Mouse (Mus musculus) testis, postnatal 10 days (tissue): ENCODE data around the gene Ift81.

Experiments
- DNase-seq: peaks from one replicate; pipeline ENCODE4 v3.0.0; 2021; ENCODE audit warnings: low spot score

Ift81 gene

DNA sequence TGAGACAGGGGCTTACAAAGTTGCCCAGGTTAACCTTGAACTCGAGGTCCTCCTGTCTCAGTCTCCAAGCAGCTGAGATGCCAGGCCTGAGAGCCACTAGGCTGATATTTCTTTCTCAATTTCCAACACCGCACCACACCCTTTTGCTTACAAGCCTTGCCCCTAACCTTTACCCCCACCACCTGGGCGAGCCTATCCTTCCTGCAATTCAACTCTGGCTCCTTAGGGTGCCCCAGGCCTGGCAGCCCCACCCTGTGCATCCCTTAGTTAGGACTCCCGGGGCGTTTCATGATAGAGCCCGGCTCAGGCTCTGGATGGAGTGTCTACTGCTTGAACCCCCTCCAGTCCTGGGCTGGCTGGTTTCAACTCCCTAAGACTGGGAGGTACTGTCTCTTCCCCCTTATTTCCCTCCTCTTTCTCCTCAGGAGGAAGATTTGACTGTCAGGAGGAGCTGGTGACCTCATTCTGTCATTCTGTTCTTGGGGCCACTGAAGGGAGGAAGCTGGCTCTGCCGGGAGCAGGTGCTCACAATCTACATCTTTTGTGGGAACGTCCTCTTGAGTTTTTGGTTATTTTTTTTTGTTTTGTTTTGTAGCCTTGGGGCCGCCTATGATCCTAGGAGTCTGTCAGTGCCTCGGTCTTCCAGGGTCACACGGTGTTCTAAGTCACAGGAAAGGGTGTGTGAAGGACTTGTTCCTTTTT, 98.1 kb downstream of the Ift81 start:
- DNase-seq: peak; percentile 36

DNA sequence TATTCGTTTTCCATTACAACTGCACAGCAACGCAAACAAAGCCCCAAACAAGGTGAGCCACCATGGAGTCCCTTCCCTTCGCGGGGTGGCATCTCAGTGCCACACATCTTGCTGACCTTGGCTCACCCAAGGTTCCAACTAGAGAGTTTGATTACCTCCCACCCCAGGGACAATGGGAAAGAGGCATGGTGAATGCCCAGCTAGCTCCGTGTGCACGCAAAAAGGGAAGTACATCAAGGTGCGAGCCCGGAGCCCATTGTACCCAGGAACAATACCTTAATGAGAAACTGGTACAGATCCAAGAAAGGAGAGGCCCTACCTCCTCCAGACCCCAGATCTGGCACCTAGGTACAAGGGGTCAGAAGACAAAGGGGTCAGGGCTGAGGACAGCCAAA, 100.2 kb downstream of the Ift81 start:
- DNase-seq: no peak

DNA sequence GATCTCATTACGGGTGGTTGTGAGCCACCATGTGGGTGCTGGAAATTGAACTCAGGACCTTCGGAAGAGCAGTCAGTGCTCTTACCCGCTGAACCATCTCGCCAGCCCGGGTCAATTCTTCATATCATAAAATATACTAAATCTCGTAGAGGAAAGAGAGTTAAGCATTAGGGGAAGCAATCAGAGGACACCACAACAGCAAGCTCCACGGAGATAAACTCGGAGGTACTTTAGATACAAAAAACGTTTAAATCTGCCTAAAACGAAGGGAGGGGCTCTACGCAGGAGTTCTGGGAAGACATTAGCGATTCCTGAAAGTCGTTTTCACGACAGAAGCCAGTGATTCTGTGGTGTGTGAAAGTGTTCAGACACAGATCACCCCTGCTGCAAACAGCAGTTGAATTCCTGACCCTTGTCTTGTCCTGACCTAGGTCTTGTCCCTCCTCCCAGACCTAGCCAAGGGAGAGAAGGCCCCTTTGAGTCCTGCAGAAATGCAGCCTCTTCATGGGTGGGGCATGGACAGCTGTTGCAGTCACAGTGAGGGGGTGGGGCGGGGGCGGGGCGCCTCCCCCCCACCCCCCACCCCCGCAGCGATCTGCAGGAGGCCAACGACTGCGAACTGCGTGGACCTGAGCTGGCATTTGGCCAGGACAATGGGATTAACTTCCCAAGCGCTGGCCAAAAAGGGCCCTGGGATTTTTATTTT, 100.7 kb downstream of the Ift81 start:
- DNase-seq: no peak

DNA sequence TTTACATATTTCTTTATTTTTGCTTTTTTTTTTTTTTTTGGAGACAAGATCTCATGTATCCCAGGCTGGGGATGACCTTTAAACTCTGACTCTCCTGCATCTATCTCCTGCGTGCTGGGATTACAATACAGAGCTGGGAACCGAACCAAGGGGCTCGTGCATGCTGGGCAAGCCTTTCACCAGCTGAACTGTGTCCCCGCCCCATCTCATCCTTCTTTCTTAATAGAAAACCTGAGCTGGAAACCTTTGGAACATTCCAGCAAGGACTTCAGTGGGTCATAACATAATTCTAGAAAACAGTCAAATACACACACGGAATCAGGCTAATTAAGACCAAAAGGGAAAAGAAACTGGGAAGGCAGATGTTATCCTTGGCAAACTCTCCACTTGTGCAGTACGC, 102.3 kb downstream of the Ift81 start:
- DNase-seq: no peak

DNA sequence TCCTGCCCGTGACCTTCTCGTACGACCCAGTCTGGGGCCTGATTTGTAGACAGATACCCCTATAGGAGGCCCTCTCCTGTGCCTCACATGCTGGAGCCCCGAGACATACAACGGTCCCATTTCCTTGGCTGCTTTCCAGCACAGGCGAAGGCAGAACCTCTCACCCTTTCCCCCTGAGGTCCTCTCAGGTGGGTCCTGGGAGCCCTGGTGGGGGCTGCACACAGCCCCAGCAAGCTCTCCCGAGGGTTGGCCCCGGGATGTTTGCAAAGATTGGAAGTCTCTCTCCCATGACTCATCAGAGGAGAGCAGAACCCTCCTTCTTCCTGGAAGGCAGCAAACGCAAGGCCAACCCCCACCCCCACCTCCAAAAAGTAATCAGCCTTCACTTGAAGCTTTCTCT, 102.9 kb downstream of the Ift81 start:
- DNase-seq: no peak

DNA sequence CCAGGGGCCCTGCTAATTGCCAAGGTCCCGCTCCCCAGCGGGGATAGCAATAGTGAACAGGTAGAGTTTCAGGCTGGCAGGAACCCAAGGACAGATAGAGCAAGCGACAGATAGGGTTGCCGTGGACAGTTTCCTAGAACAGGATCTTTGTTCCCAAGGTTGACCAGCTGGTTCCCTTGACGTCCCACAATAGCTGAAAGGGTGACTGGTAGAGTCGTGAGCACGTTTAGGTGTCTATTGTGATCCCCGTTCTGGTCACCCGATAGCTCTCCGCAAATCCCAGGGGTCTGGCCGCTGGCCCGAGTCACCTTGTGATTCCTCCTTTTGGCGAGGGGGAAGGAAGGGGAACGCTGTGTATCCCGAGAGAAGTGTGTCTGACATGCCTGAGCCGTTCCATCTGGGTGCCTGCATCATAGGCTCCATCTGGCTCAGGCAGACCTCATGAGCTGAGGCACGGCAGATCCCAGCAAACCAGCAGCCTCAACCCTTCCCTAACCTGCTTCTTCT, 103.6 kb downstream of the Ift81 start:
- DNase-seq: peak; percentile 72

DNA sequence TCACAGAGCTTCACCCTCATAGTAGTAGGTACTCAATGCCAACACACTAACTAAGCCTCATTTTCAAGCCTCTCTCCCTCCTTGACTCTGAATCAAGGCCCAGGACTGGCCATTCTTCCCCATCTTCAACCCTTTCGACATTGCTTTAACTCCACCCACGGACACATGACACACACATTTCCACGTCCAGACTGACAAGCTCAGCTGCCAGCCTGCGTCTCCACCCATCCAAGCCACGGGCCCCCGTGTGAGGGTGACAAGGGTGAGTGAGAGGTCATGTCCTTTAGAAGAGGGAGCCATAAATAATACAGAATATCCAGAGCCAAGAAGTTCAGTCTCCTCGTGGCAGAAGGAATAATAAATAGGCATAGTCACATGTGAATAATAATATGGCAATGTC, 104.7 kb downstream of the Ift81 start:
- DNase-seq: no peak

DNA sequence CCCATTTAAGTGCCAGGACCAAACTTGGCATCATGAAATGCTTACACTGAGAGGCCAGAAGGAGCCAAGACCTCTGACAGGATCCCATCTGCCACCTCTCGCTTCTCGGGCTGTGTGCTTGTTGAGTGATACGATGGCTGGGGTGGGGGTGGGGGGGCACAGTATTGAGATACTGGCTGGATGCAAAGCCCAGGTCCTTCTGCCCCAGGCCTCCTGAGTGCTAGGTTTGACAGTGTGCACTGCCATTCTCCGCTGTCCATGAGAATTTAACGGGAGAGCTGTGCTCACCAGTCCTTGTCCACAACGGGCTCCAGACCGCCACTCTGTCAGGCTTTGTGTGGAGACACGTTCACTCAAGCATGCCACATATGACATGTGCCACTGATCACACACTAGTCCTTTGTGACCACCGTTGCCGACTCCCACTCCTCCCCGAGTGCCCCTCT, 105.4 kb downstream of the Ift81 start:
- DNase-seq: no peak

DNA sequence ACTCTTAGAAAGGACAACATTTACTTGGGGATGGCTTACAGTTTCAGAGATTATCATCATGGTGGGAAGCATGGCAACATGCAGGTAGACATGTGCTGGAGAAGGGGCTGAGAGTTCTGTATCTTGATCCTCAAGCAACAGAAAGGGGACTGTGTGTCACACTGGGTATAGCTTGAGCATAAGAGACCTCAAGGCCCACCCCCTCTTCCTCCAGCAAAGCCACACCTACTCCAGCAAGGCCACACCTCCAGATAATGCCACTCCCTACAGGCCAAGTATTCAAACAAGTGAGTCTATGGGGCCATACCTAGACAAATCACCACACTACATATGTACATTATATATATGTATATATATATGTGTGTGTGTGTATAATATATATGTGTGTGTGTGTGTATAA, 106.9 kb downstream of the Ift81 start:
- no peak for DNase-seq

DNA sequence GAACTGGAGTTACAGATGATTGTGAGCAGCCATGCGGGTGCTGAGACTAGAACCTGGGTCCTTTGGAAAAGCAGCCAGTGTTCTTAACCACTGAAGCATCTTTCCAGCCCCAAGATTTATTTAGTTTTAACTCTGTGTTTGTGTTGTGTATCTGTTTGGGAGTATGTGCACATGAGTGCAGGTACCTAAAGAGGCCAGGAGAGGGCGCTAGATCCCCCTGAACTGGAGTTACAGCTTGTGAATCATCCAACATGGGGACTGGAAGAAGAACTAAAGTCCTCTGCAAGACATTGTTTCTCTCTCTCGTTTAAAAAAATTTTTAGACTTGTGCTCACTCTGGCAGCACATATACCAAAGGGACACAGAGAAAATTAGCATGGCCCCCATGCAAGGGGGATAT, 107.9 kb downstream of the Ift81 start:
- DNase-seq: no peak

DNA sequence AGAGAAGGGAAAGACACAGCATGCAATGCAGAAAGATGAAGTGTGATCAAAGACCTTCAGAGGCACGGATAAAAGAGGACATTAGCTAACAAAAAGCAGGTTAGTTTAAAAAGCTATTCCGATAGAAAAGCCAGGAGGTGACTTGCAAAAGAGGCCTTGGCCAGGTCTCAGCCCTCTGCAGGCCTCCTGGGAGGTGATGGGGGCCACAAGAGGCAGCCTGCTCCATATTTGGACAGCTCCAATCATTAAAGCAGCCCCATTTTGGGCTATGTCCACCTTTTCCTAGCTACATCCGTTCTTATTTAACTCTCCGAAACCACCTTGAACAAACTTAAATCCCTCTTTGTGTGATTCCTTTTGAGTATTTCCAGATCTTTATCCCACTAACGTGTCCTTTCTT, 108.8 kb downstream of the Ift81 start:
- DNase-seq: no peak

DNA sequence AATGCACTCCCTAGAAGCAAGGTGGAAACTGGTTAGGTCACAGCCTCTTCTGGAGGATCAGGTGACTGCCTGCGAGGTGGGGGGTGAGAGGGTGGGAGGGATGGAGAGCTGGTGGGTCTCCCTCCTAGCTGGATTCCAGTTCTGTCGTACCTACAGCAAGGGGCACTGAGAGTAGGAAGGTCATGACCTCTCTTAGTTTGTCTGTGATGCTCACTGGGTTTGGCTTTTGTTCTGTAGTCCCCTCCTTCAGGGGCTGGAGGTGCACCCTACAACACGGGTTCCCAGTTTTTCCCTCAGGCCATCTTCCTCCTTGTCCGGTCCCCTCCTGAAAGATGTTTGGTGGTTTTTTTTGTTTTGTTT, 110.6 kb downstream of the Ift81 start:
- DNase-seq: no peak

DNA sequence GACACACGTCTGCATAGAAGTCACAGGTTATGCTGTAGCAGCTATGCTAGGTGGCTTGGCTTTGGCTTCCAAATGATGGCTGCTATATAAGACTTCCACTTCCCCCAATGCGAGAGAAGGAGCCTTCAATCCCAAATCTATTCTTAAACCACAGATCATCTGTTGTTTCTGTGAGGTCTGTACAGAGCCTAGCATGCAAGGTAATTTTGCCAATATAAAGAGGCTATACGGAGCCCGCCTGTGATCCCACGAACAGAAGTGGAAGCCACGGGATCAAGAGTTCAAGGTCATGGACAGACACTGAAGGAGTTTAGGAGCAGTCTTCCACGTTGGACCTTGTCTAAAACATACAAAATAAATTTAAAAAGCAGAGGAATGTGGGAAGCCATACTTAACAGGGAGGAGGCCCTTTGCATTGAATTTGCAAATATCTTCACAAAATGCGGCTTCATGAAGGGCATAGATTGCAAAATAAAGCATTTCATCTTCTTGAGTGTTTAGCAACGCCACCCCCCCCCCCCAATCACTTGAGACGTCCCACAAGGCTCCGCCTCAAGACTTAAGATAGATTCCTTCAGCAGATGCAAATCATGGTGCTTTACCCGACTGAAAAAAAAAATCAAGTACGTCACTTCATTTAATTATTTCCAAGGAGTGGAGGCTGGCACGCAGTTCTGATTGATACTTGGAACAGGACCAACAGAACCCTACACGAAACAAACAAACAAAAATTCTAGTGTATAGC, 111.1 kb downstream of the Ift81 start:
- DNase-seq: no peak

DNA sequence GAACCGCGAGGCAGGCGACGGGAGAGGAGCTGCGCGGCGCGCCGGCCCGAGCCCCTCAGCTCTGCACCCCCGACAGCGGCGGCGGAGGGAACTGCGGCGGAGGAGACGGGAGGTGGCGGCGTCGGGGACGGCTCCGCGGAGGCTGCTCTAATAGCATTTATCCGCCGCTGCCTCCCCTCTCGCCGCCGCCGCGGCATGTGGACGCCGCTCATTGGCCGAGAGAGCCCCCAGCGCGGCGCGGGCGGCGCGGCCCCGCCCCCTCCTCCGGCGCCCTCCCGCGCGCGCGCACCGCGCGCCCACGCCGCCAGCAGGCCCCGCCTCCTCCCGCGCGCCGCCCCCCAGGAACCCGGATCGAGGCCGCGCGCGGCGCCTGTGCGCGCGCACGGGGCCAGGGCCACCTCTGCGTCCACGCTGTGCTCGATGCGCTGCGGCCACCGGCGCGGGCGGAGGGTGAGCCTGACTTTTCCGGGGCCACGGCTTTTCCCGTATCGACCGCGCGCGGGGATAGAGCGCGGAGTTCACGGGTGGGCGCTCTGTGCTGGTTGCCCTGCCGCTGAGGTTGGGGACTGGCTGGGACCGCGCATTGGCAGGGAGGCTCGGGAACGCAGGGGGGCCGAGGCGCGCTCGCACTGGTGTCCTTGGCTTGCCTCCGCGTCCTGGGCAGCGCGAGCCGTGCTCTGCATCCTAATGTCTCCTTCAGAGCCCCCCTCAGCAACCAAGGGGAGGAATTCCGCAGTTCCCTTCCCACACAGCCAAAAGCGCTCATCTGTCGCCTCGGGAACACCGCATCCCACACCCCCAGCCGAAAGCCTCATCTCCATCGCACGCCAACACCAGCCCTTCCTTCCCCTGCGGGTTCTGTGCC, 112.0 kb downstream of the Ift81 start, which contains the start of gene Atp2a2:
Gene Atp2a2, minus strand, starts transcription at position 149 of the 865 bp plus-strand sequence.
- DNase-seq: peak; percentile 97

DNA sequence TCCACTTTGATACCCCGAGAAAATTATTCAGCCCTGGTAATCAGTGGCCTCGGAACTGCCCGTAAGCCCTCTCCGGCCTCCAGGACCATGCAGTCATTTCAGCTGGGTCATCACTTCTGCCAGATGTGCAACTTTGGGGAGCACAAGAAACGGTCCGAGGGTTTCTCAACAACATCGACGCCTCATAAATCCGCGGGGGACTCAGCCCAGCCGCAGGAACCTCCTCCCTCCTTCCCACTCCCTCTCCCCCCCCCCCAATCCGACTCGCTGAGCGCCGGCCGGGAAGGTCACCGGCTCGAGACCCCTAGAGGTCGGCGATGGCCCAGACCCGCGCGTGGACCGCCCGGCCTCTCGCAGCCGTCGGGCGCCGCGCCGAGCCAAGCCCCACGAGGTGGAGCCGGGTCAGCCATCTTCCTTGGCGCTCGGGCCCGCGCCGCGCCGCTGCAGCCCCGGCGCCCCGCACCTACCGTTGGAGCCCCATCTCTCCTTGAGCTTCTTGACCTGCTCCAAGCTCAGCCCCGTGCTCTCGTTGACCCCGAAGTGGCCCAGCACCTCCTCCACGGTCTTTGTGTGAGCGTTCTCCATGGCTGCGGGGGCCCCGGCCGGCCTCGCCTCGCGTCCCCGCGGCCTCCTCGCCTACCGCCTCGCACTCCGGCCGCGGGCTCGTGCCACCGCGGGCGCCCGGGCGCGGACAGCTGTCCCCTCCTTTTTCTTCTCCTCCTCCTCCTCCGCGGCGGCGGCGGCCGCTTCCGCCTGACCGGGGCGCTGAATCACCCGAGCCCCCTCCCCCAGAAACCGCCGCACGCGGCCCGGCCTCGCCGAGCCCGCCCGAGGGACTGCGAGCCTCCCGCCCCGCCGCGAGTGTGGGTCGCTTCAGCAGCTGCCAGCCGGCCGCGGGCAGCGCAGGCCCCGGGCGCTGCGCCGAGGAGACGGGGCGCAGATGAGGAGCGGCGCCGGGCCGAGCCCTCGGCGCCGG, 112.9 kb downstream of the Ift81 start:
- DNase-seq: peak; percentile 81

DNA sequence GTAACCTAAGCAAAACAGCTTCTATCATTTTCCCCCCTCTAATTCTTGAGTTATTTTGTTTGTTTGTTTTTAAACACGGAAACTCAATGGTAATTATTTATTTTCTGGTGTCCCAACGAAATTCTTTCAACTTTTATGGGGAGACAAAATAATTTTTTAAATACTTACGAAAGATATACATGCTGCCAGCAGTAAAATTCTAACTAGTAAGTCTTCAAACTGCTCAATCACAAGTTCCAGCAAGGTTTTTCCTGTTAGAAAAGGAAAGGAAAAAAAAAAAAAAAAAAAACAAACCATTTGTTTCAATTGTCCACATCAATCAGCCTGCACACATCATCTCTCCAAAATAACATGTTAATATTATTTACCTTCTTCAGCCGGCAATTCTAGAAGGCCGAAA, 113.8 kb downstream of the Ift81 start:
- no peak for DNase-seq
